Mouse (Mus musculus): ENCODE data around the gene Smg6. TPM values are rescaled to one million over a fixed set of nuclear protein-coding genes. Genes with fewer than 3 reads are reported as not detected.
"Not testable (repeated sequence)": the region's sequence is repeated elsewhere in the genome, so short reads cannot be mapped to it uniquely, and the experiment has no call there.

Smg6 gene
- polyA plus RNA-seq, 1 experiment, result 26.4 TPM

DNA sequence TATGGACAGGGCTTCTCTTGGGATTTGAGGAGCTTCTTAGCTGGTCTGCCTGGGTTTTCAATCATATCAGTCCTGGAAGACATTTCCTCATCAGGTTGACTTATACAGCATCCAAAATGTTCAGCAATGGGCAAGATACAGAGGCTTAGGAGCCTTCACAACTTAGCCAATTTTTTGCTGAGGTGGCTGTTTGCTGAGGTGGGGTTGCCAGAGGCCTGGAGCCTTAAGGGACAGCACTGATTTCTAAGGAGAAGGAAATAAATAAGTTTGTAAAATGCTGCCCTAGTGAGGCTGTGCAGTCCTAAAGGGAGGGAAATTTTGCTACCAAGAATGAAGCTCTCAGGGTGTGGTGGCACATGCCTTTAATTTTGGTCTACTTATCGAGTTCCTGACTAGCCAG lies 65.7 kb downstream of the Smg6 start:
- Histone ChIP-seq H3K4me3 (replicated peaks; ENCODE audit: control insufficient read depth, low read depth, low read length) (no peak overlapping the region), H3K27ac (ENCODE audit: control insufficient read depth, insufficient read depth, low read depth, low read length, poor library complexity) (no peak overlapping the region), H3K4me1 (ENCODE audit: control insufficient read depth, insufficient read depth, low read length) (no peaks in the 10 kb centered on the region; the same call in 1 of the 2 replicates)
- TF ChIP-seq CTCF (IDR thresholded peaks at IDR 0.05; ENCODE audit: control insufficient read depth, insufficient read depth, low read length), result no peak
- no peak for TF ChIP-seq POLR2A (IDR thresholded peaks at IDR 0.05; ENCODE audit: borderline replicate concordance, control insufficient read depth, low read depth, low read length)
- WGBS, result 86% methylated on average over 1 of the region's 1 CpGs

DNA sequence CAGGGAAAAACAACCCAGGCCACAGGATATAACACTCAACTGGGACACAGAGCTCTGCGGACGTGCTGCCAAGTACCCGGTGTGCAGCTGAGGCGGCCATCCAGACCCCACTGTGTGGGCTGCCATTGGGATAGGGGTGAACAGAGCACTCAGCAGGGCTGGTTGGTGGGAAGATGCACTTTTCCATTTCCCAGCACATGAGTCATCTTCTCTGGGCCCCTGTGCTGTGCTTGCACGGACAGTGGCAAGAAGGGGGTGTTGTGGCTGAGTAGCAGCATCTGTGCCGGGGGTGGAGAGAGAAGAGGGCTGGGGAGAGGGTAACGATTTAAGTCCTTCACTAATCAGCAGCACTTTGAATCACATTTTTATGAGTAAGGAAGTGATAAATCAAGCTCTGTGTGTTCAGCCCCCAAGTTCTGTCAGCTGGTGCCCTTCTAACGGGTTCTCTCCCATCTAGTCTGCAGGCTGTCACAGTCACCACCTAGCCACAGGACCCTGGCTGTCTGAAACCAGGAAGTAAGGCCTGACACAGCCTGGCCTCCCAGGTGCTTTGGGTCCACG lies 66.9 kb downstream of the Smg6 start:
- no peak overlapping the region for H3K4me3 ChIP-seq (replicated peaks; ENCODE audit: control insufficient read depth, low read depth, low read length)
- no peak overlapping the region for H3K27ac ChIP-seq (ENCODE audit: control insufficient read depth, insufficient read depth, low read depth, low read length, poor library complexity)
- TF ChIP-seq CTCF (IDR thresholded peaks at IDR 0.05; ENCODE audit: control insufficient read depth, insufficient read depth, low read length), result no peak
- no peak for TF ChIP-seq POLR2A (IDR thresholded peaks at IDR 0.05; ENCODE audit: borderline replicate concordance, control insufficient read depth, low read depth, low read length)
- no peaks in the 10 kb centered on the region; the same call in 1 of the 2 replicates for H3K4me1 ChIP-seq (ENCODE audit: control insufficient read depth, insufficient read depth, low read length)
- 61% methylated on average over 9 of the region's 9 CpGs for WGBS

DNA sequence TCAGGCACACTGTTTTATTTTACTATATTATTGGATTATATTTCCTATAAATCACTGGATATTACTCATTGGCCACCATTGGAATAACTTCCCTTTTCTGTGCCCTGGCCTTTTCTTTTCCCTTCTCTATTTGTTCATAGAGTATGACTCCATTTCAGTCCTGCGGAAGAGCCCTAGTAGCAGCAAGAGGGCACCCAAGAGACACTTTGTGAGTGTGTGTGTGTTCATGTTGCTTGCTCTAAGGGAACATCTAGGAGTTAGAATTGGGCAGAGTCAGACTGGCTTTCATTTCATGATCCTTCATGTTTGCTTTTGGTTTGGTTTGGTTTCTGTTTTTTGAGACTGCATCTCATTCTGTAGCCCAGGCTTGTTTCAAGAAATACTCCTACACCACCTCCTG lies 68.5 kb downstream of the Smg6 start:
- 84% methylated on average over 1 of the region's 1 CpGs for WGBS
- no peak for TF ChIP-seq POLR2A (IDR thresholded peaks at IDR 0.05; ENCODE audit: borderline replicate concordance, control insufficient read depth, low read depth, low read length)
- TF ChIP-seq CTCF (IDR thresholded peaks at IDR 0.05; ENCODE audit: control insufficient read depth, insufficient read depth, low read length), result no peak
- Histone ChIP-seq H3K4me3 (replicated peaks; ENCODE audit: control insufficient read depth, low read depth, low read length) (no peak overlapping the region), H3K27ac (ENCODE audit: control insufficient read depth, insufficient read depth, low read depth, low read length, poor library complexity) (no peak overlapping the region), H3K4me1 (ENCODE audit: control insufficient read depth, insufficient read depth, low read length) (no peaks in the 10 kb centered on the region; the same call in 1 of the 2 replicates)

DNA sequence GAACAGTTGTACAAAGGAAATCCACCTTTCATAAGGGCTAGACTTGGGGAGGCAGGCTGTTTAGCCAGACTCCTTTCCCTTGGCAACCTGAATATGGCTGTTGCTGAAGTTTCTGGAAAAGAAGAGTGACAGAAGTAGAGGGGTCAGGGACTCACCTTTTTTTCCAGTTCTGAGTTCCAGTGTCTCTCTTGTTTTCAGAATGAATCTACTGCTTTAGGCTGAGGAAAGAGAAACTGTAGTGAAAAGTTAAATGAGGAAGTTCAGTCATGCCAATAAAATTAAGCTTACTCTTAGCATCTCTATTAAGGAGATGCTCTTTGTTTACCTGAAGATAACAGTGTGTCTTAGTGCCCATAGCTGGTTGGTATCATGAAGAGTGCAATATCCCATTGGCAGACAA lies 69.2 kb downstream of the Smg6 start:
- Histone ChIP-seq H3K27ac (ENCODE audit: control insufficient read depth, insufficient read depth, low read depth, low read length, poor library complexity) (no peak overlapping the region), H3K4me3 (replicated peaks; ENCODE audit: control insufficient read depth, low read depth, low read length) (no peak overlapping the region), H3K4me1 (ENCODE audit: control insufficient read depth, insufficient read depth, low read length) (no peaks in the 10 kb centered on the region; the same call in 1 of the 2 replicates)
- TF ChIP-seq POLR2A (IDR thresholded peaks at IDR 0.05; ENCODE audit: borderline replicate concordance, control insufficient read depth, low read depth, low read length), result no peak
- TF ChIP-seq CTCF (IDR thresholded peaks at IDR 0.05; ENCODE audit: control insufficient read depth, insufficient read depth, low read length), result no peak

DNA sequence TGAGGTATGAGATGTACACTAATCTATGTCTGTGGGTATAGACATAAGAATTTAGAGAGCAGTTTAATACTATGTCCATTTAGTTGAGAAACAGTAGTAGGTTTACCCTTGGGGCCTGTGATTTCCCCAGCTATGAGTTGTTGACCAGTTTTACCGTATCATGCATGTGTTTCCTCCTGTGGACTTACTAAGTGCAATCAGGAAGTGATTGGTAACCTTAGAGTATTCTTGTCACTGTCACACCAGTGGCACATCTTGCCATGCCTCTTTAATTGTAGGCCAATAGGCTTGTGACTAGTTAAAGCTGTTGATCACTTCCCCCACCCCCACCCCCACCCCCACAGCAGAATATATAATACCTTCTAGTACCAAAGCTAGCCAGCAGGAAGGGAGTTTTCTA lies 70.9 kb downstream of the Smg6 start:
- H3K27ac ChIP-seq (ENCODE audit: control insufficient read depth, insufficient read depth, low read depth, low read length, poor library complexity), result no peak overlapping the region
- TF ChIP-seq POLR2A (IDR thresholded peaks at IDR 0.05; ENCODE audit: borderline replicate concordance, control insufficient read depth, low read depth, low read length) (no peak), CTCF (IDR thresholded peaks at IDR 0.05; ENCODE audit: control insufficient read depth, insufficient read depth, low read length) (no peak)
- no peaks in the 10 kb centered on the region; the same call in 1 of the 2 replicates for H3K4me1 ChIP-seq (ENCODE audit: control insufficient read depth, insufficient read depth, low read length)
- 54% methylated on average over 1 of the region's 1 CpGs for WGBS
- no peak overlapping the region for H3K4me3 ChIP-seq (replicated peaks; ENCODE audit: control insufficient read depth, low read depth, low read length)

DNA sequence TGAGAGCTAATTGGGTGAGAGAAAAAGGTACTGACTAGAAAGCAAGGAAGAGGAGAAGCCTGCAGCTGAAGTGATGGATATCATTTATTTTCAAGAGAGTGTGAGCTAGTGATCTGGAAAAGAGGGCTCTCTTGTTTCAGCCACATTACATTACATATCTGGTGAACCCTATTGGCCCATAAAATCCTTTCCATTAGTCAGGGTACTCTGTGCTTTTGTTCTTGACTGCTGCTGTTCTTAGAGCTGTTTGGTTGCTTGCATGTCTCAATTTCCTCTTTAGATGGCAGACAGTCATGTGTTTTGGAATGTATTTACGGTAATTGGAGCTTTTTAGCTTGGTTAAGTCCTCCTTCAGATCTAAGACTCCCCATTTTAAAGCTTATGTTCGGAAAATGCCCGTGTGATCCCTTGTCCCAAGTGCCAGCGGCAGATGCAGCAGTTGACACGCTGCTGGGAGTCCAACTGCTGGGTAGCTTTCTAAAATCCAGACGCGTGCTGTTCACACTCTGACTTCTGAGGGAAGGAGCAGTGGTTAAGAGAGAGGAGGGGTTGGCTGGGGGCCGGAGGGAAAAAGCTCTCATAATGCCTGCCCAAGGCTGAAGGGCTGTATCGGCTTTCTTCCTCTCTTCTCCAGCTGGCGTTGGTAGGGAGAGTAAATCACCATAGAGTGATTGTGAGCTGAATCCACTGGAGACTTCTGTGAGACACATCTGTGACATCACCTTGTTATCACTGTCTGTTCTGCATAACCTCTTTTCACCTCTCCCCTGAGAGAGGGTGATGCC lies 75.4 kb downstream of the Smg6 start:
- TF ChIP-seq CTCF (IDR thresholded peaks at IDR 0.05; ENCODE audit: control insufficient read depth, insufficient read depth, low read length), result no peak
- TF ChIP-seq POLR2A (IDR thresholded peaks at IDR 0.05; ENCODE audit: borderline replicate concordance, control insufficient read depth, low read depth, low read length), result no peak
- no peak overlapping the region for H3K4me3 ChIP-seq (replicated peaks; ENCODE audit: control insufficient read depth, low read depth, low read length)
- 56% methylated on average over 10 of the region's 10 CpGs for WGBS

DNA sequence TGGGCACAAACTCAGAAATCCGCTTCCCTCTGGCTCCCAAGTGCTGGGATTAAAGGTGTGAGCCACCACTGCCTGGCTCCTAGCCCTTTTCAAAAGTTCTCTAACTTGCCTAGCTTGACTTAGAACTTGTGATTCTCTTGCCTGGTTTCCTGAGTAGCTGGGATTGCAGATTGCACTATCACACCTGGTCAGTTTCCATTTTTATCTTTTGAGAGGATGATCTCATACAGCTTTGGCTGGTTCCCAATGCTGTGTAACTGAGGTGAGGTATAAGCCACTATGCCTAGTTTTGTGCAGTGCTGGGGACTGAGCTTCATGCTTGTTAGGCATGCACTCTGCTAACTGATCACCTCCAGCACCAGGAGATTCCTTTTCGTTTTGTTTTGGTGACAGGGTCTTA lies 82.6 kb downstream of the Smg6 start:
- Histone ChIP-seq H3K27ac (ENCODE audit: control insufficient read depth, insufficient read depth, low read depth, low read length, poor library complexity) (no peak overlapping the region), H3K4me3 (replicated peaks; ENCODE audit: control insufficient read depth, low read depth, low read length) (no peak overlapping the region), H3K4me1 (ENCODE audit: control insufficient read depth, insufficient read depth, low read length) (no peaks in the 10 kb centered on the region)
- 86% methylated on average over 2 of the region's 2 CpGs for WGBS
- TF ChIP-seq CTCF (IDR thresholded peaks at IDR 0.05; ENCODE audit: control insufficient read depth, insufficient read depth, low read length) (no peak), POLR2A (IDR thresholded peaks at IDR 0.05; ENCODE audit: borderline replicate concordance, control insufficient read depth, low read depth, low read length) (no peak)

More for the DNA sequence above, 75.4 kb downstream of the Smg6 start:
- Histone ChIP-seq H3K27ac (ENCODE audit: control insufficient read depth, insufficient read depth, low read depth, low read length, poor library complexity) (no peak overlapping the region), H3K4me1 (ENCODE audit: control insufficient read depth, insufficient read depth, low read length) (no peaks in the 10 kb centered on the region)

DNA sequence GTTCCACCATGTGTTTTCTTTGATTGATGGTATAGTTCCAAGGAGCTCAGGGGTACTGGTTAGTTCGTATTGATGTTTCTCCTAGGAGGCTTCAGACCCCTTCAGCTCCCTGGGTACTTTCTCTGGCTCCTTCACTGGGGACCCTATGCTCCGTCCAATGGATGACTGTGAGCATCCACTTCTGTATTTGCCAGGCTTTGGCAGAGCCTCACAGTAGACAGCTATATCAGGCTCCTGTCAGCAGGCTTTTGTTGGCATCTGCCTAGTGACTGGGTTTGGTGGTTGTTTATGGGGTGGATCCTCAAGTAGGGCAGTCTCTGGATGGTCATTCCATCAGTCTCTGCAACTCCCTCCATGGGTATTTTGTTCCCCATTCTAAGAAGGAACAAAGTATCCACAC lies 83.9 kb downstream of the Smg6 start:
- H3K27ac ChIP-seq (ENCODE audit: control insufficient read depth, insufficient read depth, low read depth, low read length, poor library complexity); H3K4me1 ChIP-seq (ENCODE audit: control insufficient read depth, insufficient read depth, low read length); H3K4me3 ChIP-seq (replicated peaks; ENCODE audit: control insufficient read depth, low read depth, low read length): not testable (repeated sequence)
- WGBS, result 83% methylated on average over 2 of the region's 2 CpGs
